Mouse (Mus musculus) thymus, adult 2 months (tissue): ENCODE measurements around the gene Ptpn6. TPM values are rescaled to one million over a fixed set of nuclear protein-coding genes. Genes with fewer than 3 reads are reported as not detected.
"Not testable (repeated sequence)": the region's sequence is repeated elsewhere in the genome, so short reads cannot be mapped to it uniquely, and the experiment has no call there.

Source experiments
- DNase-seq: peaks from one replicate; pipeline ENCODE4 v3.0.0; 2021
- H3K27ac ChIP-seq: fragments of 200-500 bp; 2 replicates; pipeline ENCODE4 v1.5.1; 2012; ENCODE audit warnings: low read length, control low read depth; ENCODE audit not compliant: control insufficient read depth, insufficient read depth
- H3K27me3 ChIP-seq: fragments of 200-500 bp; 2 replicates; pipeline ENCODE4 v1.6.1; 2012; ENCODE audit warnings: mild to moderate bottlenecking, low read length, moderate library complexity, mixed read lengths; ENCODE audit not compliant: control insufficient read depth, insufficient read depth
- H3K36me3 ChIP-seq: fragments of 200-500 bp; 2 replicates; pipeline ENCODE4 v1.6.1; 2012; ENCODE audit warnings: mild to moderate bottlenecking, low read length, moderate library complexity; ENCODE audit not compliant: control insufficient read depth, insufficient read depth
- H3K4me1 ChIP-seq: fragments of 200-500 bp; replicated peaks from 2 replicates; pipeline ENCODE4 v1.6.1; 2012; ENCODE audit warnings: low read length; ENCODE audit not compliant: control insufficient read depth, insufficient read depth
- H3K4me3 ChIP-seq: fragments of 200-500 bp; 2 replicates; pipeline ENCODE4 v1.5.1; 2012; ENCODE audit warnings: mild to moderate bottlenecking, low read length, control low read depth, moderate library complexity; ENCODE audit not compliant: control insufficient read depth, insufficient read depth
- CTCF ChIP-seq: fragments of 200-500 bp; IDR thresholded peaks from 2 replicates; pipeline ENCODE4 v1.5.1; 2012; ENCODE audit warnings: mild to moderate bottlenecking, control low read depth, low read length, moderate library complexity, borderline replicate concordance; ENCODE audit not compliant: control insufficient read depth, poor library complexity, insufficient read depth; ENCODE audit errors: extremely low read depth
- POLR2A ChIP-seq: fragments of 200-500 bp; IDR thresholded peaks from 2 replicates; pipeline ENCODE4 v1.6.1; 2012; ENCODE audit warnings: mild to moderate bottlenecking, low read length, control low read depth, moderate library complexity; ENCODE audit not compliant: control insufficient read depth, poor library complexity, insufficient read depth; ENCODE audit errors: extremely low read depth
- whole genome bisulfite sequencing: fragments of 180-500 bp; shearing (Covaris S2); methylation state at CpG from one replicate; pipeline ENCODE4 v1.1.7; 2018; 5-methylcytosine and 5-hydroxymethylcytosine counted together
- polyA plus RNA-seq: library from polyadenylated mRNA; depleted of rRNA; stranded (reverse); fragments of >200 nt; gene quantifications from 2 replicates; pipeline ENCODE4 v1.2.3, GENCODE M21; 2012

Gene Ptpn6
- polyA plus RNA-seq, 1 experiment: 210 TPM

- 37% methylated on average over 15 of the region's 15 CpGs for WGBS
- Histone ChIP-seq H3K27me3 (no peaks in the 10 kb centered on the region), H3K36me3 (peaks cover 4% of the 10 kb centered on the region; the same call in 1 of the 2 replicates), H3K4me3 (no peak overlapping the region), H3K4me1 (peaks cover 19% of the 10 kb centered on the region), H3K27ac (peak overlapping the region; percentile 75)
- peak; percentile 57 for DNase-seq
- TF ChIP-seq CTCF (no peak), POLR2A (no peak)
Measured at GRCm38 (mm10) chr6:124694166-124694955, 44.2 kb downstream of the Ptpn6 start.

DNA sequence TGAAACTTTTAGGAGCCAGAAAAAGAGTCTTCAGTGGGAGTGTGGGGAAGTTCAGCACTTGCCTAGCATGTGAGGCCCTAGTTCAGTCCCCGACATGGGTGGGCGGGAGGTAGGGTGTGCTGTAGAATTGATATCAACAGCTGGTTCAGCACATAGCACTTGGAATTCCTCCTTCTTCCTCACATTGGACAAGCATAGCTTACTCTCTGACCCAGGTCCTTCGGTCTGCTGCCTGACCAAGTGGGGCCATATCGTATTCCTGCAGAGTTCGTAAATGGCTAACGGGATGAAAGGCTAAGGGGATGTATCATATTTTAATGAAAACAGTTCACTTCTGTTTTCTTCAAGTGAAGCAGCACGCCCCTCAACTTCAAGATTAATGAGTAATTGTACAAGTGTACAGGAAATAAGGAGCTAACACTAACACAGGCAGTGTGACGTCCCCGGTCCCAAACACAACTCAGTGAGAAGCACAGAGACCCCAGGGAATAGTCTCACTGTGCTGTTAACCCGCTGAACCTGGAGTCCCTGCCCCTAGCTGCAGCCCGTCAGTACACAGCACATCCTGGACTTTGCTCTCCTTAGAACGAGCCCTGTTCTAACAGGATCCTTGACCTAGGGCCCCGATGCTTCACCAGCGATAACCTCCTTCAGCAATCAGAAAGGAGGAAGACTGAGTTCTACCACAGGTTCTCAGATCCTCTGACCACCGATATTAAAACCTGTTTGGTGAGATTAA lies 45.1 kb downstream of the Ptpn6 start:
- TF ChIP-seq POLR2A: no peak
- TF ChIP-seq CTCF: no peak
- no peaks in the 10 kb centered on the region for H3K27me3 ChIP-seq
- 74% methylated on average over 15 of the region's 15 CpGs for whole genome bisulfite sequencing
- H3K4me3 ChIP-seq: no peak overlapping the region
- no peak for DNase-seq
- H3K4me1 ChIP-seq: peaks cover 19% of the 10 kb centered on the region
- H3K36me3 ChIP-seq: peaks cover 4% of the 10 kb centered on the region; the same call in 1 of the 2 replicates
- H3K27ac ChIP-seq: peak overlapping the region; percentile 75

DNA sequence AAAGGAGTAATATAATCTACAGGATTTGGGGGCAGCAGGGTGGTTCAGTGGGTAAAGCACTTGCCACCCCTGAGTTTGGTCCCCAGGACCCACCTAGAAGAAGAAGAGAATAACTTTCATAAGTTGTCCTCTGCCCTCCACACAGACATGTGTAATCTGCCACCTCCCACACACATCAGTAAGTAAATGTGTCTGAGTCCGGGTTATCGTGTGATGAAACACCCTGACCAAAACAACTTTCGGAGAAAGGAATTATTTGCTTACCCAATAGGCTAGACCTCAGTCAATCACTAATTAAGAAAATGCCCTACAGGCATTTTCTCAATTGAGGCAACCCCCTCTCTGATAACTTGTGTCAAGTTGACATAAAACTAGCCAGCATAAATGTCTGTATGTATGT lies 48.0 kb downstream of the Ptpn6 start:
- WGBS: 98% methylated on average over 3 of the region's 3 CpGs
- TF ChIP-seq POLR2A (no peak), CTCF (no peak)
- no peak overlapping the region for H3K27ac ChIP-seq
- H3K27me3 ChIP-seq: no peaks in the 10 kb centered on the region
- H3K4me1 ChIP-seq: peaks cover 26% of the 10 kb centered on the region
- H3K36me3 ChIP-seq: no peaks in the 10 kb centered on the region
- no peak overlapping the region for H3K4me3 ChIP-seq
- no peak for DNase-seq

- no peaks in the 10 kb centered on the region for H3K36me3 ChIP-seq
- 96% methylated on average over 3 of the region's 3 CpGs for WGBS
- H3K4me3 ChIP-seq: no peak overlapping the region
- no peaks in the 10 kb centered on the region for H3K27me3 ChIP-seq
- no peak for DNase-seq
- TF ChIP-seq POLR2A (no peak), CTCF (no peak)
- no peak overlapping the region for H3K27ac ChIP-seq
- H3K4me1 ChIP-seq: peaks cover 17% of the 10 kb centered on the region
Measured at GRCm38 (mm10) chr6:124689011-124689410, 49.5 kb downstream of the Ptpn6 start.

- no peaks in the 10 kb centered on the region for H3K27me3 ChIP-seq
- peaks cover 9% of the 10 kb centered on the region for H3K4me1 ChIP-seq
- no peak overlapping the region for H3K4me3 ChIP-seq
- DNase-seq: no peak
- H3K36me3 ChIP-seq: no peaks in the 10 kb centered on the region
- peak overlapping the region; percentile 76 for H3K27ac ChIP-seq
- no peak for TF ChIP-seq POLR2A
- TF ChIP-seq CTCF: no peak
- WGBS: 34% methylated on average over 8 of the region's 8 CpGs
Measured at GRCm38 (mm10) chr6:124688151-124688758, 50.3 kb downstream of the Ptpn6 start.

- not testable (repeated sequence) for H3K4me1 ChIP-seq, H3K36me3 ChIP-seq, H3K4me3 ChIP-seq, H3K27me3 ChIP-seq, DNase-seq, H3K27ac ChIP-seq
- WGBS: 87% methylated on average over 1 of the region's 1 CpGs
Measured at GRCm38 (mm10) chr6:124686644-124687043, 51.9 kb downstream of the Ptpn6 start.
